Mouse (Mus musculus) embryonic facial prominence, embryonic 14.5 days (tissue): ENCODE measurements around the gene Ube2z. TPM values are rescaled to one million over a fixed set of nuclear protein-coding genes. Genes with fewer than 3 reads are reported as not detected.

ENCODE experiments used
- ATAC-seq: fragments of 200-750 bp; cut with Nextera tagmentation; 2 replicates; pipeline ENCODE4 v1.8.0; 2017; ENCODE audit warnings: low read depth, moderate number of reproducible peaks, moderate TSS enrichment
- DNase-seq: peaks from one replicate; pipeline ENCODE4 v3.0.0-alpha.2; 2015; ENCODE audit warnings: low spot score
- H3K27ac ChIP-seq: fragments of 300-500 bp; sonication (generic); replicated peaks from 2 replicates; pipeline ENCODE4 v1.5.1; 2014; ENCODE audit warnings: low read depth, mild to moderate bottlenecking, low read length, moderate library complexity
- H3K27me3 ChIP-seq: fragments of 300-500 bp; sonication (generic); replicated peaks from 2 replicates; pipeline ENCODE4 v1.6.1; 2014; ENCODE audit warnings: low read length; ENCODE audit not compliant: control insufficient read depth, insufficient read depth
- H3K36me3 ChIP-seq: fragments of 300-500 bp; sonication (generic); 2 replicates; pipeline ENCODE4 v1.6.1; 2014; ENCODE audit warnings: low read length, mixed read lengths; ENCODE audit not compliant: control insufficient read depth, insufficient read depth
- H3K4me1 ChIP-seq: fragments of 300-500 bp; sonication (generic); 2 replicates; pipeline ENCODE4 v1.6.1; 2014; ENCODE audit warnings: antibody characterized with exemption, low read length; ENCODE audit not compliant: control insufficient read depth, insufficient read depth
- H3K4me2 ChIP-seq: fragments of 300-500 bp; sonication (generic); 2 replicates; pipeline ENCODE4 v1.6.1; 2014; ENCODE audit warnings: low read depth, mild to moderate bottlenecking, low read length, moderate library complexity, mixed read lengths
- H3K4me3 ChIP-seq: fragments of 300-500 bp; sonication (generic); 2 replicates; pipeline ENCODE4 v1.5.1; 2014; ENCODE audit warnings: low read depth, mild to moderate bottlenecking, low read length
- H3K9ac ChIP-seq: fragments of 300-500 bp; sonication (generic); 2 replicates; pipeline ENCODE4 v1.6.1; 2014; ENCODE audit warnings: low read depth, mild to moderate bottlenecking, low read length, moderate library complexity, mixed read lengths
- H3K9me3 ChIP-seq: fragments of 300-500 bp; sonication (generic); 2 replicates; pipeline ENCODE4 v1.6.1; 2016; ENCODE audit warnings: low read length; ENCODE audit not compliant: control insufficient read depth
- WGBS: fragments of 180-500 bp; shearing (Covaris S2); extraction: QIAGEN DNeasy Blood & Tissue Kit; methylation state at CpG from one replicate; pipeline ENCODE4 v1.1.7; 2014; 5-methylcytosine and 5-hydroxymethylcytosine counted together
- polyA plus RNA-seq: library from polyadenylated mRNA; unstranded; fragments of >200 nt; fragmentation: Nextera tagmentation; extraction: Ambion mirVana; gene quantifications from 2 replicates; pipeline ENCODE4 v1.2.1, GENCODE M21; 2014

The Ube2z gene
- polyA plus RNA-seq, 1 experiment from 2014 or later, result 39.5 TPM

GRCm38 (mm10) chr11:96008827-96009226 lies 56.4 kb downstream of the Ube2z start:
- ATAC-seq (no peak), DNase-seq (no peak)
- Histone ChIP-seq H3K27me3 (peaks cover 4% of the 10 kb centered on the region; the same call in 1 of the 2 replicates), H3K9ac (no peak overlapping the region), H3K27ac (no peak overlapping the region), H3K9me3 (no peaks in the 10 kb centered on the region), H3K4me3 (no peak overlapping the region), H3K36me3 (no peaks in the 10 kb centered on the region), H3K4me2 (no peak overlapping the region), H3K4me1 (peaks cover 1% of the 10 kb centered on the region)
- 17% methylated on average over 1 of the region's 1 CpGs for WGBS

GRCm38 (mm10) chr11:96007516-96008235 lies 57.5 kb downstream of the Ube2z start:
- Histone ChIP-seq H3K27ac (peak overlapping the region; percentile 95), H3K27me3 (0 out of 2 replicates have a peak, but pooled peaks cover 4% of the 10 kb centered on the region), H3K36me3 (no peaks in the 10 kb centered on the region), H3K9me3 (no peaks in the 10 kb centered on the region), H3K4me1 (peaks cover 12% of the 10 kb centered on the region), H3K4me3 (peak overlapping the region; percentile 88), H3K9ac (peak overlapping the region; percentile 96), H3K4me2 (peak overlapping the region; percentile 82)
- ATAC-seq (peak; percentile 19), DNase-seq (peak; percentile 53)
- WGBS, result under 1% methylated on average over 30 of the region's 33 CpGs

GRCm38 (mm10) chr11:96006852-96007515 lies 58.2 kb downstream of the Ube2z start:
- no peaks in the 10 kb centered on the region for H3K36me3 ChIP-seq
- 3% methylated on average over 13 of the region's 67 CpGs for WGBS
- 0 out of 2 replicates have a peak, but pooled peaks cover 4% of the 10 kb centered on the region for H3K27me3 ChIP-seq

GRCm38 (mm10) chr11:96006367-96006851 lies 58.8 kb downstream of the Ube2z start:
- H3K36me3 ChIP-seq, result no peaks in the 10 kb centered on the region
- WGBS, result under 1% methylated on average over 33 of the region's 33 CpGs
- ATAC-seq (peak; percentile 24; the same call in 1 of the 2 replicates), DNase-seq (peak; percentile 61)
- no peaks in the 10 kb centered on the region for H3K9me3 ChIP-seq
- H3K27me3 ChIP-seq, result 0 out of 2 replicates have a peak, but pooled peaks cover 4% of the 10 kb centered on the region
- H3K9ac ChIP-seq, result peak overlapping the region; percentile 96
- peak overlapping the region; percentile 95 for H3K27ac ChIP-seq
- peaks cover 24% of the 10 kb centered on the region for H3K4me1 ChIP-seq
- H3K4me3 ChIP-seq, result peak overlapping the region; percentile 88
- H3K4me2 ChIP-seq, result peak overlapping the region; percentile 82

More at GRCm38 (mm10) chr11:96006852-96007515, 58.2 kb downstream of the Ube2z start:
- Histone ChIP-seq H3K9ac (peak overlapping the region; percentile 96), H3K4me2 (peak overlapping the region; percentile 82), H3K9me3 (no peaks in the 10 kb centered on the region), H3K4me1 (peaks cover 19% of the 10 kb centered on the region), H3K4me3 (peak overlapping the region; percentile 88), H3K27ac (peak overlapping the region; percentile 95)
- DNase-seq (peak; percentile 91), ATAC-seq (peak; percentile 74)

- Histone ChIP-seq H3K4me3 (peak within 1 kb of the TSS; percentile 88), H3K27ac (peak within 1 kb of the TSS; percentile 95), H3K9ac (peak within 1 kb of the TSS; percentile 96), H3K36me3 (no peaks in the 10 kb centered on the region), H3K27me3 (0 out of 2 replicates have a peak, but pooled peaks cover 4% of the 10 kb centered on the region), H3K9me3 (no peaks in the 10 kb centered on the region), H3K4me1 (peaks cover 26% of the 10 kb centered on the region), H3K4me2 (peak within 1 kb of the TSS; percentile 82)
- peak; percentile 58 for ATAC-seq
- WGBS, result 0% methylated on average over 37 of the region's 74 CpGs
- DNase-seq, result peak; percentile 91
Measured at GRCm38 (mm10) chr11:96005403-96006271, 59.6 kb downstream of the Ube2z start, which contains the start of gene Igf2bp1. Gene Igf2bp1 (minus strand): TSS chr11:96005940.

GRCm38 (mm10) chr11:96004793-96005402 lies 60.3 kb downstream of the Ube2z start:
- 0 out of 2 replicates have a peak, but pooled peaks have one; percentile 14 for ATAC-seq
- 1% methylated on average over 25 of the region's 57 CpGs for WGBS

GRCm38 (mm10) chr11:96003969-96004792 lies 61.0 kb downstream of the Ube2z start:
- DNase-seq (peak; percentile 31), ATAC-seq (no peak)
- peaks cover 32% of the 10 kb centered on the region for H3K4me1 ChIP-seq
- under 1% methylated on average over 31 of the region's 32 CpGs for WGBS
- H3K9ac ChIP-seq, result peak overlapping the region; percentile 96
- 0 out of 2 replicates have a peak, but pooled peaks cover 4% of the 10 kb centered on the region for H3K27me3 ChIP-seq
- H3K36me3 ChIP-seq, result no peaks in the 10 kb centered on the region
- peak overlapping the region; percentile 95 for H3K27ac ChIP-seq
- peak overlapping the region; percentile 88 for H3K4me3 ChIP-seq
- H3K4me2 ChIP-seq, result peak overlapping the region; percentile 82
- H3K9me3 ChIP-seq, result no peaks in the 10 kb centered on the region

More at GRCm38 (mm10) chr11:96004793-96005402, 60.3 kb downstream of the Ube2z start:
- no peaks in the 10 kb centered on the region for H3K36me3 ChIP-seq
- peak overlapping the region; percentile 96 for H3K9ac ChIP-seq
- peak overlapping the region; percentile 82 for H3K4me2 ChIP-seq
- H3K27ac ChIP-seq, result peak overlapping the region; percentile 95
- no peaks in the 10 kb centered on the region for H3K9me3 ChIP-seq
- H3K4me1 ChIP-seq, result peaks cover 32% of the 10 kb centered on the region
- peak; percentile 56 for DNase-seq
- 0 out of 2 replicates have a peak, but pooled peaks cover 4% of the 10 kb centered on the region for H3K27me3 ChIP-seq
- peak overlapping the region; percentile 88 for H3K4me3 ChIP-seq
